Mouse (Mus musculus) c-Kit-negative CD71-positive TER-119-positive erythroid progenitor cells, embryonic 14.5 days (primary cell): ENCODE data around the gene Cux1.
"Not testable (repeated sequence)": the region's sequence is repeated elsewhere in the genome, so short reads cannot be mapped to it uniquely, and the experiment has no call there.

ENCODE experiments used
- DNase-seq: peaks from one replicate; pipeline ENCODE4 v3.0.0-alpha.2; 2013; ENCODE audit warnings: low read depth, low spot score

The Cux1 gene

DNA sequence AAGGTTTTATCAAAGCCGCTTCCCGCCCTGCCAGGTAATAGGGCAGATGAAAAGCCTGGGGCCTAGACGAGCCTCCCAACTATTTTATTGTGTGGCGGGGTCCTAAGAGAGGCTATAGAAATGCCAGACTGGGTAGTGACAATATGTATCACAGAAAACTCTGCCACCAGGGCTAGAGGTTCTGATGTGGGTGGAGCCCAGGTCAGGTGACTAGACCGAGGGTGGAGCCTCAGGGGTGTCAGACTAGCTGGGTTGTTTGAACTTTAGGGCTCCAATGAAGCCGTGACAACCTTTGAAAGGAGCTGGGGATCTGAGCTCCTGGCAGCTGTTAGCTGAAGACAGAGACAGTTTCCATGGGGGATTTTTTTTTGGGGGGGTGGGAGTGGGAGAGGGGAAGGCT is 318.8 kb downstream of the Cux1 start:
- no peak for DNase-seq

DNA sequence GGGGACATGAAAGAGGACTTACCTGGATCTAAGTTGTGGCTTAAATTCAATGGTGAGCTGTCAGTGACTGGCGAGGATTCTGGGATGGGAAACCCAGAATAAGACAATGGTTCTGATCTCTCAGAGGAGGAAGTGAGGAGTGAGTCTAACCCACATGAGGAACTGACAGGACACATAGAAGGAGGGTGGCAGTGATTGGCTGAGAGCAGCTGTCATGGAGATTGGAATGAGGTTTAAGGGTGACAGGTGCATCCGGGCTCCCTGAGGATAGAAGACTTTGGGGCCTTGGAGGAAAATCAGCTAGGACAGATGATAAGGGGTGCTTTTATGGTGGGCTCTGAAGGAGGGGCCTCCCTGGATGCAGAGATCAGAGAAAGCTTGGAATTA is 320.8 kb downstream of the Cux1 start, which contains the start of gene Sh2b2:
TSS of gene Sh2b2 (minus strand) at position 105 of the 387 bp plus-strand sequence.
- no peak for DNase-seq

DNA sequence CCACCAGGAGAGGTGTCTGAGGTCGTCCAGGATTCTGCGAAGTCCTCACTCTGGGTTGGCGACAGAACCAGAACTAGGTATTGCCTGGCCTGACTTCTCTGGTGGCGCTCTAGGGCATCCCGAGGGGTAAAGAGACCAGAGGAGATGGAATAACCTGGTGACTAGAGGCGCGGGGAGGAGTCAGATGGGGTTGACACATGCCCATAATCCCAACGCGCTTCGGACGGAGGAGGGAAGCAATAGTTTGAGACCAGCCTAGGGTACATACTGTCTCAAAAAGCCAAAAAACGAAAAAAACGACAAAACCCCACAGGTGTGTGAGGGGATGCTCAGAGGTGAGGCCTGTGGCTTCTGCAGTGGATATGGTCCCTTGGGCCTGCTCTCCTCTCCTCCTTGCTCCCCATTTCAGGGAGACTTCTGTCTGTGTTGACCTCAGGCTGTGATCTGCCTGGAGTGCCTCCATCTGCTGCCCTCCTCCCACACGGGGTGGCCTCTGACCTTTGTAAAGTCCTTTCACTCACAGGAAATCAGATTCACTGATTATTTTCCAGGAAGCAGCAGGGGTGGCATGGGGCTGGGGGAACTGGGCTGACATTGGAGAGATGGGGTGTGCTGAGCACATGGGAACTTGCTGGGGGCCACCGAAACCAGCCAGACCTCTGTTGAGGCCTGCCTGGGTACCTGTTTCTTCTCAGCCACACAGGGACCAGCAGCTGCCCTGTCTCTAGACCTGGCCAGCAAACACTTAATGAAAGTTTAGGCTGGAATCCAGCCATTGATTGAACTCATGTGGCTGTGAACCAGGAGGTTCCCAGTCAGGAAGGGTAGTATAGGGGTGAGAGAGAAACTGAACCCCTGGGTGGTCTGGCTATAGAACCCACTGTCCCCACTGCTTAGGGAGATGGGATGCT is 321.5 kb downstream of the Cux1 start:
- no peak for DNase-seq

DNA sequence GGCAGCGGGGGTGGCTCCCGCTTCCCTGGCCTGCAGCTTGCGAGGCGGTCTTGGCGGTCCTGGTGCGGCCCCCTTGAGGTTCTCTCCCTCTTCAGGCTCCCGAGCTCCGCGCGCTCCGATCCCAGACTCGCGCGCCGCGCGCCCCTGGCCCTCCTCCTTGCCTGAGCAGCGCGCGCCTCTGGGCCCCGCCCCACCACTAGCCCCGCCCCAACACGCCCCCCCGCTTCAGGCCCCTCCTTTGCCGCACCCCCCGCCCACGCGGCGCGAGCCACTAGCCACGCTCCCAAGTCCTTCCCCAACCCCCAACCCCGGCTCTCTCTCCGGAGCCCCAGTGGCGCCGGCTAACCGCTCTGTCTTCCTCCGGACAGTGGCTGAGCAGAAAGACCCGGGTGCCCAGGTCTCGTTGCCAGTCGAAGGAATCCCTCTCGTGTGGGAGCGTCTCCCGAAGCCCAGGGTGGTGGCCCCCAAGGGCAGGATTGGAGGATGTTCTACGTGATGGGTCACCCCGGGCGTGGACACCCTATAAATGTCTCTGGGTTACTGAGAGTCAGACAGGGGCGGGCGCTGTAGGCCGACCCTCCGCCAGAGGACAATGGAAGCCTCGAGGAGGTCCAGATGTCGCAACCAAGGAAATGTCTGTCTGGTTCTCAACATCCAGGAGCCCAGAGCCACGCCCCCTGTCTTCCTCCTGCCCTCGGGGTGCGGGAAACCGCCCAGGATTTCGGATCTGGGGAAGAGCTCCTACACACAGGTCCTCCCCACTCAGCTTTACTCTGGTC is 322.3 kb downstream of the Cux1 start:
- DNase-seq, result no peak

DNA sequence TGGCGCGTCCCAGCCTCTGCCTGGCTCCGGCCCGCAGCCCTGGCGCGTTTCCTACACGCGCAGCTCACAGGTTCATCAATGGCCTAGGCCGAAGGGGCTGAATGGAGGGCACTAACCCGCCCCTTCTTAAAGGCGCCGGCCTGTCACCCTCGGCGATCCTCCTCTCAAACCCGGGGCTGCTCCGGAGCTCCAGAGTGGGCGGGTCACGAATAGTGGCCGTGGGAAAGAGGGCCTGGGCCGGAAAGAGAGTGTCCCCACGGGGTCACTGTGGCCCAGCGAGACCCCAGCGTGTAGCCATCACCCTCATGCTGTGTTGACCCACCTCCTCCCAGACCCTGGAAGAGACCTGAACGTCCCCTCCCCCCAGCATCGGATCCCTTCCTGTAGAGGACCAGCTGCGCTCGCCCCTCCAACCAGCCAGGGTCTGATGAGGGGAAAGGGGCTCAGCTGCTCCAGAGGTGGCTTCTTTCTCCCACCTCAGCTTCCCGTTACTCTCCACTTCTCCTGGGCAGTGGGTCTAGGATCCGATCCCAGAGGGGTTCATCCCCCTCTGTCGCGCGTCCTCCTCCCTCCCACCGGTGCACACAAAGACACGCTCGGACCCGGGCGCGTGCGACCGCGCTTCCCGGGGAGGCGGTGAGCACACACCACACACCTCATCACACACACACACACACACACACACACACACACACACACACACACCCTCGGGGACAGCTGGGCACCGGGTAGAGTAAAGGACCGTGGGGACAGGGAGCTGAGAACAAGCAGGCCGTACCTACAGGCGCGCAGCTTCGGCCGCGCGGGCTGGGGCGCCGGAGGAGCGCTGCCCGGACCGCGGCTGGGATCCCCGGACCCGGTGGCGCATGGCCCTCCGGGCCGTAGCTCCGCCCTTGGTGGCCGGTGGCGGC is 323.2 kb downstream of the Cux1 start:
- no peak for DNase-seq

DNA sequence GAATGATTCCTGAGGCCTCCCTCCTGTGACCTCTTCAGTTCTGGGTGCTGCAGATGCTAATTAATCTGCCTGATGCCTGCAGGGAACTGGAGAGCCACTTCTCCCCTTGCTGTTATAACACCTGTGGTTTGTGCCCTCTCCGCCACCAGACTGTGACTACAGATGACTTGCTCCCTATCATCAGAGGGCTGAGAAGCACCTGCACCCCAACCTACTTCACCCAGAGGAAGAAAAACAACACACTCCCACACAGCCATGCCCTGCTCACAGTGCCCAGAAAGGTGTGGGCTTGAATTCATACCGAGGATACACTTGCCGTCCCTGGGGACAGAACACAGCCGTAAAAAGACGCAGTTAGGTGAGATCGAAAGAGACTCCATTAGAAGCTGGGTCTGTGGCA is 326.1 kb downstream of the Cux1 start:
- DNase-seq, result no peak

DNA sequence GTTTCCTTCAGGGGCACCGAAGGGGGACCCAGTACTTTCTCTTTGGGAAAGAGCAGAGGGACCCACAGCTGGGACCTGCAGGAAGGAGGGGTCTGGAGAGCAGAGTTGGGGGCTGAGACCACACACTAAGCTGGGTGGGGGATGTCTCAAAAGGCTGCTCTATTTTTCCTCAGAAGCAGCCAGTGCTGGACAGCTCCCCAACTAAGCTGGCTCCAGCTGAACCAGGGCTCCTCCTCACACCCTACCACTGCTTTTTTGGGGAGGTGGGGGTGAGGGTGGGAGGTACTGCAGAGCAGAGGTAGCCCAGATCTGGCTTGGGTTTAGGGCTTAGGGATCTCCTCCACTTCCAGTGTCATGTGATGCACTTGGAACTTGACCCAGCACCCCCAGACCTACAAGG is 326.9 kb downstream of the Cux1 start:
- no peak for DNase-seq

DNA sequence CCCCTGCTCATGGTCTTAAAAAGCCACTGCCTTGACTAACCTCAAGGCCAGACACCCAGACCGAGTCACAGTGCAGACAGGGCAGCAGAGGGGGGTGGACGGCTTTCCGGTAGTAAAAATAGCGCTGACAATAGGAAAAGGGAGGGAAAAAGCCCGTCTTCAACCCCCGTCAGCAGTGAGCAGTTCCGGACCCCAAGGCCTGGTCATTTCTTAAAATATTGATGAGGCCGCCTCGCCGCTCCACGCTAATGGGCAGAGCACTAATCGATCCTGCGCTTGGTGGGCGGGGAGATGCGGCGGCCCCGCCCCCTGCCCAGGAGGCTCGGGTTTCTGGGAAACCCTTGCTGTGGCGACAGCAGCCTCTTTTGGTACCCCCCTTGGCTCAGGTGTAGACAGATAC is 329.7 kb downstream of the Cux1 start:
- DNase-seq, result no peak

DNA sequence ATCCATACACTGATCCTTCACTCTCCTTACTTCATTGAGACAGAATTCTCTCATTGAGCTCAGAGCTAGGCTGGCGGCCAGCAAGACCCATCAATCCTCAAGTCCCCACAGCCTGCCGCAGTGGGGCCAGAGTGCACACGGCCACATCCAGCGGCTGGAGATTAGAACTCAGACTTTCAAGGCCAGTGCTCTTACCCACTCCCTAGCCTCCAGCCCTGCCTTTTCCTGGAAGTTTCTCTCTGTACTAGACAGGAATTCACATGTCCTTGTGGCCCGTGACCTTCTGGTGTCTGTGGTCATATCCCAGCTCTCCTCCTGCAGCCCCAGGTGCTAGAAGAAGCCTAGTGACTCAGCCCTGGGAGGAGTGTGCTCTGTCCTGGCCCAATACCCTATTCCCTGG is 330.7 kb downstream of the Cux1 start:
- DNase-seq, result no peak

DNA sequence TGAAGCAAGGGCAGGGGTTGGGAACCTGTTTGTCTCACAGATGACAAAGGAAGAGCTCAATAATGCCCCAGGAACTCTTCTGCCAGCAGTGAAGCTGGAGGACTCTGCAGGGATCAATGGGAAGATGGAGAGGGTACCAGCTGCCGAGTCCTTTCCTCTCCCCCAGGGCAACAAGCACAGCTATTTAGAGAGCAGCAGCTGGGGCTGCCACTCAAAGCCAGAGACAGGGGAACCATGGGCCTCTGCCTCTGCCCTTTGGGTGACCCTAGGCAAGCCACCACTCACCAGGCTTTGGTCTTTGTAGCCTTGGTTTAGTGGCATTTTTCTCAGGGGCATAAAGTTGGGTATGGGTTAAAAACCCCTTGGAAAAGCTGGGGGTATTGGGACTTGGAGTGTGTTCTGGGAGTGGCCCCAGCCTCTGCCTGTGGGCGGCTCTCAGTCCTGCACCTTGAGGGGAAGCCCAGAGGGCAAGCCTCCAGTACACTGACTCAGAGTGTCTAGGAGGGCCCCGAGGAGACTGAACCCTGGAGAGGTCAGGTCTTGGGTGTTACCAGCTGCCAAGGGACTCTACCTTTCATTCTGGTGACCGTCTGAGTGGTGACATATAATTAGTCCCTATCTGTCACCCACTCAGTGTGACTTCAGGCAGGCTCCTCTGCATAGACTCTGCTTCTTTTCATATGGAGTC is 336.8 kb downstream of the Cux1 start:
- no peak for DNase-seq

DNA sequence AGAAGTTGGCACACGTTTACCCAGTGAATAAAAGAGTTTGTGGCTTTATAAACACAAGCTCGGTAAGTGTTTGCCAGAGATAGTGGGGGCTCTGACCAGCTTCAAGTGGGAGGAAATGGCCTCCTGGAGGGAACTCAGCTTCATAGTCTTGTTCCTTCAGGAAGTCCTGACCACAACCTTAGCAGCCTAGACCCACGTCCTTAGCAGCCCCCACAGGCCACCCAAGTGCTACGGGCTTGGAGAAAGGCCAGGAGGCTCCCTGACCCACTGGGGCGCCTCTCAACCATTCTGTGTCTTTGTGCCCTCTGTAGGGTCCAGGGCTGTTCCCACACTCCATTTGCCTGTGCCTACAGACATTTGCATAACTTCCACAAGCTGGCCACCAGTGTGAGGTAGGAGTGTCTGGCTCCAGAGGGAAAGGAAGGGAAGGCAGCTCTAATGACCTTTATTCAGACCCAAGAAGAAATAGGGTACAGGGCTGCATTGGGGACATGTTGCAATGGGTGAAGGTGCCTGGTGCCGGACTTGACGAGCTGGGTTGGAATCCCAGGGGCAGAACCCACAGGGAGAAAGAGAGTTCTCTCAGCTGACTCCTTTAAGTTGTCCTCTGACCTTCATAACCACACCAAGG is 340.9 kb downstream of the Cux1 start:
- DNase-seq, result no peak

DNA sequence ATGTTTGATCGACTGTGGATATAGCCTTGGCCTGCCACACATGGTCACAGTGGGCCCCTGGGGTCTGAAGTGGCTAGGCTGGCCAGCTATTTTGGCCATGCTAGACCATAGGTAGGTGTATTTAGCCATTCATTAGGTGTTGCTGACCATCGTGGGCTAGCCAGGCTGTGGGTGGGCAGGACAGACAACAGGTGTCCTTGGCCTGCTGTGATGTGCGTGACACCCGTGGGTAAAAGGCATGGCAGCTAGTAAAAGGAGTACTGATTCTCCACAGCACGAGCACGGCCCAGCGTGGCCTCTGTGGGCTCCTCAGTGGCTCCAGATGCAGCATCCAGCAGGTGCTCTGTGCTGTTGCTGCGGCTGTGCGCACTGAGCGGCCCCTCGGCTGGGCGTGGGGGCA is 348.7 kb downstream of the Cux1 start:
- DNase-seq, result no peak

DNA sequence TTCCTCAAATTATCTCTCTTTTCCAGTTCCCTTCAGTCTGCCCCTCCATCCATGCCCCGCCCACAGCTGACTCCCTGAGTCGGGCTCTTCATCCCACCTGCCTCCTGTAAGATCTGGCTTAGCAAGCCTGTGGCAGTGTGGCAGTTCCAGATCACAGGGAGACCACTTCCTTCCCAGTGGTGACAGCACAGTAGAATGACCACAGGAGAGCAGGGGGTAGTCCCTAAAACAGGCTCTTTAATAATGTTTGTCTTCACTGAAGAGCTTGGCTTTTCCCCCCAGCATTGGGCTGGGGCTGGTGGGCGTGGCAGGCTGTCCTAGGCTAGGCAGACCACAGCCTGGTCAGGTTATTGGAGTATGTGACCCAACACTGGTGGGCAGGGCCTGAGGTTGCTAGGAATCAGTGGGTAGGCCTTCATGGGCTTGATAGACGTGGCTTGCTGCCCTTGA is 349.3 kb downstream of the Cux1 start:
- DNase-seq, result no peak

DNA sequence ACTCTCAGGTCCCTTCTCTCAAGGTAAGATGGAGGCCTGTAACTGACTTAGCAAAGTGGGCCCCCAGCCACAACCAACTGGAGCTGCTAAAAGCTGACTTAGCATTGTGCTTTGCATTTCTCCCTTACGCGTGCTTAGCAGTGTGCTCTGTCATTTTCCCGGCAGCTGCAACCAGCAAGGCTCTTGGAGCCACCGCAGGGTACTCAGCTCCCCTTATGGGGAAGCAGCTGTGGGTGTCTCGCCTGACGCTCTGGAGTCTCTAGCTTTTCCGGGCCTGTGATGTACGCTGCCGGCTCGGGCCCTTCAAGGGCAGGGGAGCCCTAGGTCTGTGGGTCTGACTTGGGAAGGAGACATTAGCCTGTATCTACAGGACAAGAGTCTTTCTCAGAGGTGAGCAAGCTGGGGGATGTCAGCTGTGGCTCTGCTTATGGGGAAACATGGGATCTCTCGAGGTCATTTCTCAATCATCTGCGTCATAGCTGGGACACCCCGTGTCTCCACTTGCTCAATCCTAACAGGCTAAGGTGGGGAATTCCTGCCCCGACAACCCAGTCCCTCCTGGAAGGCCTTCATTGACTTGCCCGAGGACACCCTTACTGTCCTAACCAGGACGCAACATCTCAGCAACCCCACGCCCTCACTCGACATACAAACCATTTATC is 350.2 kb downstream of the Cux1 start:
- DNase-seq, result no peak

DNA sequence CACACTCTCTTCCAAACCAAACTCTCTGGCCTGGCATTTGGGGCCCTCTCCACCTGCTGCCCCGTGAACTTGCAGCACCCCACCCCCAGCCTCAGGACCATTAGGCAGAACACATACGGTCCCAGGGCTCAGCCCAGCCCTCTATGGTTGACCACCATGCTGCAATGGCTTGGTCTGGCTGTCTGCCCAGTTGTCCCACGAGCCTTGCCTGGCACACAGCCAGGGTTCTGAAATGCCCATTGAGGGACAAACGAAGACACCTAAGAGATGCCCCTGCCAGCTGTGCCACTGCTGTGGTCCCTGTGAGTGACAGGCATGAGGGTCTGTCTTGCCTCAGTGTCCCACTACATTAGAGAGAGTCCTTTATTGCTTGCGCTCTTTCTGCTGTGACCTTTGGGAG is 351.3 kb downstream of the Cux1 start:
- no peak for DNase-seq

DNA sequence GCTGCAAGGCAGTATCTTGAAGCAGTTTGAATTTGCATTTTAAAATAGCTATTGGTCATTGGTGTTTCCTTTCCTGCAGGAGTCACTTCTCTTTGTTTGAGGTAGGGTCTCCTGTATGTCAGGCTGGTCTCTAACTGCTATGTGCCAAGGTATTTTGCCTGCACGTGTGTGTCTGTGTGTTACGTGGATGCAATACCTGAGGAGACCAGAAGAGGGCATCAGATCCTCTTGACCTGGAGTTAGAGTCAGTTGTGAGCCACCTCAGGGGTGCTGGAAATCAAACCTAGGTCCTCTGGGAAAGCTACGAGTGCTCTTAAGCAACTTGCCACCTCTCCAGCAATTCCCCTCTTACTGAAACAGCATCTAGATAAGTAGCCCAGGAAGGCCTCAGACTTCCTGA is 352.1 kb downstream of the Cux1 start:
- DNase-seq, result no peak

DNA sequence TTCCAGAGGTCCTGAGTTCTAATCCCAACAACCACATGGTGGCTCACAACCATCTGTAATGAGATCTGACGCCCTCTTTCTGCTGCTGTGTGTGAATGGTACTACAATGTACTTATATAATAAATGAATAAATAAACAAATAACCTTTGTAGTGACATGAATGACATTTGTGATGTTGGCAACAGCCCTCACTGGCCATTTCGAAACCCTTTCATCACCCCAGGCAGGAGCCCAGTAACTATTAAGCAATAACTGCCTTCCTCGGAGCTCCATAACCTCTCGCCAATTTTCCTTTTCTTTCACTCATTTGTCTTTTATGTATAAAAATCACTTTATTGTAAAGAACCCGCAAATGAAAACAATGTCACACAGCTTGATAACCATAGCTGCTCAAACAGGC is 353.6 kb downstream of the Cux1 start:
- no peak for DNase-seq

DNA sequence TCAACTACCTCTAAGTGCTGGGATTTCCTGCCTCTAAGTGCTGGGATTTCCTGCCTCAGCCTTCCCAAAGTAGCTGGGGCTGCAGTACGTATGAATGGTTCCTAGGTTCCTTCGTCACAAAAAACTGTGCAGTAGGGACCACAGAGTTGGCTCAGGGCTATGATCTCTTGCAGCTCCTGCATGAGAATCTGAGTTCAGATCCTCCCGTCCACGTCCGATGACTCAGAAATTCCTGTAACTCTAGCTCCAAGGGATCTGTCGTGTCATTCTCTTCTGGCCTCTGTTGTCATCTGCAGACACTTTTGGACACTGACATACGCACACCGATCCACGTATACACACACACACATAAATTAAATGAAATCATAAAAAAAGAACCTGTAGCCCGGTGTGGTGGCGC is 354.6 kb downstream of the Cux1 start:
- no peak for DNase-seq

DNA sequence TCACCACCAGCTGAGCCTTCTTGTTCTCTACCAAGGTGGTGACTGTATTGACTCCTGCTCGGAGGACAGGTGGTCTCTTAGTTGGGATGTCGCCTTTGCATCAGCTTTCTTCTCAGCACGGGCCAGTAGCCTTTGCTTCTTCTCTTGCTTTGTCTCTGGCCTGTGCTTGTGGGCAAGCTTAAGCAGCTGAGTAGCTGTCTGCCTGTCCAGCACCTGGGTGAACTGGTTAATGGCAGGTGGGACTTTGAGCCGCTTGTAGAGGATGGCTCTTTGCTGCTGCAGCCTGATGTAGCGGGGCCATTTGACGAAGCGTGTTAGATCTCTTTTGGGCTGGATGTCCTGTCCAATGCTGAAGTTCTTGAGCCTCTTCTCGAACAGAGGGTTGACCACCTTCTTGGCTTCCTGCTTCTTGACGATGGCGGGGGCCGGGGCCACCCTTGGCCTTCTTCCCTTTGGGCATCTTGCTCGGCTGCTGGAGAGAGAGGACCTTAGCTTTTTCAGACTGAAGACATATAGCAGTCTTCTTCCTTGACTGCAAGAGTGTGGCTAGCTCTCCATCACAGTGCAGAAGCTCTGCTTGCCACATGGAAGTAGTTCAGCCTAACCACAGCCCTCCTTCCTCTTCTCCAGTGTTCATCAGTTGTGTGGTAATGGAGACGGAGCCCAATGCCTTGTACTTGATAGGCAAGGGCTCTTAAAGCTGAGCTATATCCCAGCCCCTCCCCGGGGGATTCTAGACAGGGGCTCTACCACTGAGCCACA is 355.8 kb downstream of the Cux1 start:
- DNase-seq, result not testable (repeated sequence)
